Mouse (Mus musculus) Patski (cell line): ENCODE data around the gene Zswim4. TPM values are rescaled to one million over a fixed set of nuclear protein-coding genes. Genes with fewer than 3 reads are reported as not detected.

ENCODE experiments used
- ATAC-seq: fragments of 100-300 bp; one replicate; pipeline ENCODE4 v1.8.0; 2021
- CTCF ChIA-PET: fragments of 350-600 bp; sonication (Branson Sonifier 250); formaldehyde crosslinking; loops from one replicate; lab custom pipeline; 2022; ENCODE audit warnings: inconsistent platforms; lab: Charles Lee
- POLR2A ChIA-PET: fragments of 350-600 bp; sonication (Branson Sonifier 250); formaldehyde crosslinking; loops from one replicate; lab custom pipeline; 2022; ENCODE audit warnings: antibody characterized with exemption, inconsistent platforms; lab: Charles Lee
- DNase-seq: peaks from one replicate; pipeline ENCODE4 v3.0.0-alpha.2; 2011; ENCODE audit warnings: low read depth, low spot score
- H3K27me3 ChIP-seq: fragments of 371-371 bp; one replicate; pipeline ENCODE4 v1.5.1; 2021
- CTCF ChIP-seq: fragments of 100-300 bp; IDR thresholded peaks from one replicate; pipeline ENCODE4 v1.5.1; 2021
- in situ Hi-C: fragments of 300-500 bp; cut with MboI; formaldehyde crosslinking; loops from 3 replicates; pipeline ENCODE4 v1.11.1; 2018; ENCODE audit warnings: low pct_unique_long_range_greater_than_20kb, mixed read lengths
- polyA plus RNA-seq: library from polyadenylated mRNA; unstranded; gene quantifications from one replicate; pipeline ENCODE4 v1.2.3, GENCODE M21; 2021

Gene Zswim4
- polyA plus RNA-seq, 1 experiment from 2014 or later, result 22.4 TPM

DNA sequence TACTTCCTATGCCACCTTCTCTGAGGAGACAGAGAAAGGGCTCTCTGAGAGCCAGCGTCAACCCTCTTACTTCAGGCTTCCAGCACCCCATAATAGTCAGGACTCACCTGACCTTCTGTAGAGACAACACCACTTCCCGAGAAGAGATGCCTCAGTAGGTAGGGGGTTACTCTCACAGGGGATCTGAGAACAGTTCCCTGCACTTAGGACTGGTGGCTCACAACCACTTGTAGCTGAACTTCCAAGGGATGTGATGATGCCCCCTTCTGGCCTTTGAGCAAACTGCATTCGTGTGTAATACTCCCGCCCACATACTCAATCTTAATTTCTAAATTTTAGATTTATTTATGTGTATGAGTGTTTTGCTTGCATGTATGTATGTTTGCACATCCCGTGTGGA, 43.3 kb downstream of the Zswim4 start:
- in situ Hi-C loops, result no loop called here
- ChIA-PET CTCF (no interaction called here), POLR2A (interaction anchor here (1.3 kb wide), 1 partner anchor 9 kb away, joined by 3 read pairs; no protein-coding TSS in a partner anchor)
- DNase-seq (no peak), ATAC-seq (no peak)
- H3K27me3 ChIP-seq, result no peaks in the 10 kb centered on the region
- no peak for TF ChIP-seq CTCF

DNA sequence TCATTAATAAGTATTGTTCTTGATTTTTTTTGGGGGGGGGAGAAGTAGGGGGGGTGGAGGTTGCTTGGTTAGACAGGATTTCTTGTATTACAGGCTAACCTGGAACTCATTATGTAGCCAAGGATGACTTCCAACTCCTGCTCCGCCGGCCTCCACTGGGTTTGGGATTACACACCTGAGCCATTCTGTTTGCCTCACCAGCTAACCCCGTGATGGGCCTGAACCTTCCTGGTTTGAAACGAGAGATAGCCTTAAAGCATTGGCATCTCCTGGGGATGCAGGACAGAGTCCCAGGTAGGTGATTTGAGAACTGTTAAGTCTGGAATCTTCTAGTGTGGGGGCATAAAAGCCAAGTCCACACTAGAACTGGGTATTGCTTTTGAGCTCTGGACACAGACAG, 43.7 kb downstream of the Zswim4 start:
- ATAC-seq (no peak), DNase-seq (no peak)
- POLR2A ChIA-PET, result interaction anchor here (1.3 kb wide), 1 partner anchor 9 kb away, joined by 3 read pairs; no protein-coding TSS in a partner anchor
- CTCF ChIA-PET, result no interaction called here
- no peak for TF ChIP-seq CTCF
- in situ Hi-C loops, result no loop called here
- H3K27me3 ChIP-seq, result no peaks in the 10 kb centered on the region

- DNase-seq (no peak), ATAC-seq (peak; percentile 36)
- ChIA-PET CTCF (no interaction called here), POLR2A (interaction anchor here (0.8 to 1.0 kb wide), 2 partner anchors 15 to 17 kb away, joined by 3 read pairs; no protein-coding TSS in a partner anchor)
- no peaks in the 10 kb centered on the region for H3K27me3 ChIP-seq
- TF ChIP-seq CTCF, result no peak
- in situ Hi-C loops, result no loop called here
Observed at GRCm38 (mm10) chr8:84192555-84192954, 44.3 kb downstream of the Zswim4 start.

- CTCF ChIA-PET, result no interaction called here
- TF ChIP-seq CTCF, result no peak
- POLR2A ChIA-PET, result interaction anchor here (0.7 to 1.0 kb wide), 3 partner anchors 10 to 18 kb away, joined by 3 read pairs; no protein-coding TSS in a partner anchor
- no peak for DNase-seq
- no peaks in the 10 kb centered on the region for H3K27me3 ChIP-seq
- ATAC-seq, result peak; percentile 70
- in situ Hi-C loops, result no loop called here
Observed at GRCm38 (mm10) chr8:84192023-84192422, 44.8 kb downstream of the Zswim4 start.

DNA sequence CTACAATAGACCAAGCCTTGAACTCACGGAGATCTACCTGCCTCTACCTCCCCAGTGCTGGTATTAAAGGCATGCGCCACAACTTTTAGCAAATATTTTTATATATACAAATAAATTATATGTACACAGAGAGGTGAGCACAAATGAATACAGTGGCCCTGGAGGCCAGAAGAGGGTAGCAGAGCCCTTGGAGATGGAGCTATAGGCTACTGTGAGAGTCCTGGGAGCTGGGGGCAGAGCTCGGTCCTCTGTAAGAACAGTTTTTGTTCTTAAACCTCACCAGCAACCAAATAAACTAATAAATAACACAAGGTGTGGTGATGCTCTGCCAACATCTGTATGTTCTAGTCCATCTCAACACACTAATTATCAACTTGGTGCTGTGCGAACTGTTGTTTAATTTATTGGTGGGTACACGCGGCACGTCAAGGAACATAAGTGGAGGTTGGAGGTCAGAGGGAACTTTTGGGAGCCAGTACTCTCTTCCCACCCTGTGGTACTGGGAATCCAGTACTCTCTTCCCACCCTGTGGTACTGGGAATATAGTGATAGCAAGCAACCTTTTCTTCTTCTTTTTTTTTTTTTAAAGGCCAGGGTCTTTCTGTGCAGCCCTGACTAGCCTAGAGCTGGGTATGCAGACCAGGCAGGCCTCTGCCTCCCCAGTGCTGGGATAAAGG, 46.5 kb downstream of the Zswim4 start:
- TF ChIP-seq CTCF, result no peak
- ChIA-PET POLR2A (interaction anchor here (0.6 to 1.5 kb wide), 2 partner anchors 11 to 20 kb away, joined by 3 to 4 read pairs; no protein-coding TSS in a partner anchor), CTCF (interaction anchor here (0.6 to 1.9 kb wide), 6 partner anchors 16 to 165 kb away, joined by 3 to 5 read pairs (median 3); no protein-coding TSS in a partner anchor)
- DNase-seq, result no peak
- H3K27me3 ChIP-seq, result no peaks in the 10 kb centered on the region
- in situ Hi-C loops, result no loop called here
- ATAC-seq, result no peak

DNA sequence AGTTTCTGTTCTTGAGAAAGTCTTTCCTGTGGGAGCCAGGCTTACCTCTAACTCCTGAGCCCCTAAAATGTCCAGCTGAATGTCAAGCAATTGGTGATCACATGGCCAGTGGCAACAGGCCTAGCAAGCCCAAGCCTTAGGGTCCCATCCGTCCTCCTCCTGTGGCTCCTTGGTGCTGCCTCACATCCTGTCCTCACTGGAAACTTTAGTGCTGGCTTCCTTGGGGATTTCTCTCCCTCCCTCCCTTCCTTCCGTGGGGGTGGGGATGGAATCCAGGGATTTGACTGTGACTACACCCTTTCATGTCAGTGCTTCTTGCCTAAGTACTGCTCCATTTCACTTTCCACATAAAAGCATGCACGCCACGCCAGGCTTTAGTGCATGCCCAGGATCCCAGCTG, 47.3 kb downstream of the Zswim4 start:
- ChIA-PET POLR2A (interaction anchor here (1.5 kb wide), 1 partner anchor 12 kb away, joined by 4 read pairs; no protein-coding TSS in a partner anchor), CTCF (interaction anchor here (1.3 to 1.9 kb wide), 3 partner anchors 21 to 160 kb away, joined by 3 to 5 read pairs (median 3); no protein-coding TSS in a partner anchor)
- TF ChIP-seq CTCF, result no peak
- ATAC-seq (no peak), DNase-seq (no peak)
- in situ Hi-C loops, result loop anchor here (5.0 kb wide), 2 partner anchors 88 to 168 kb away; no protein-coding TSS in a partner anchor
- H3K27me3 ChIP-seq, result no peaks in the 10 kb centered on the region

GRCm38 (mm10) chr8:84188671-84189070, 48.2 kb downstream of the Zswim4 start:
- POLR2A ChIA-PET, result interaction anchor here (0.7 kb wide), 1 partner anchor 93 kb away, joined by 4 read pairs; no protein-coding TSS in a partner anchor
- in situ Hi-C loops, result loop anchor here (5.0 kb wide), 2 partner anchors 89 to 169 kb away; no protein-coding TSS in a partner anchor

DNA sequence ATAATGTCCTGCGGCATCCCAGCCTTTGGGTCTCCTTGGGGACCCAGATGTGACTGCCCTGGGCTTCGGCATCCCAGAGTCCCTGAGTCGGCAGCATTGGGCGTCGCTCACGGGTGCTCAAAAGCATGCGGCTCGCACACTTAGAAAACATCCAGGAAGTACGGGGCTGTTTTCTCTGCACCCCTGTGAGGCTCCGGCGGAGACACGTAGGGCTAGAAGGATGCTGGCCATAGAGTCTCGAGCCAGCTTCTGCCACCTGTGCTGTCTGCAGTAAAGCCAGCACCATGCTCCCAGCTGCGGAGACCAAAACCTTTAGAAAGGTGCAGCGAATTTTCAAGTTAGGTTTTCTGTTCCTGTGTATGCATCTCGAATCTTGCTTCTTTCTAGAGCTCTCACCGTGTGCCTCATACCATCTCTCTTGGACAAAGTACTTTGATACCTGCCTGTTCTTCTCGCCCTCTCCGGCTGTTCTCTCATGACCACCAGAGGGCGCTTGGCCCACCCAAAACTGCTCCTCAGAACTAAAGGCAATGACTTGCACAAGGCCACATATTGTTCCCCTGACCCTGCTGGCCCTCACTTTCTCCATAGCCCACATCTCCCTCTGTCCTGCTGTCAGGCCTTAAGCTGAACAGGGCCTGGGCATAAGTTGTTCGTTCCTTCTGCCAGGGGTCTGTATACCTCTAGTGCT, 49.6 kb downstream of the Zswim4 start:
- ATAC-seq (no peak), DNase-seq (no peak)
- in situ Hi-C loops, result loop anchor here (5.0 kb wide), 2 partner anchors 90 to 170 kb away; no protein-coding TSS in a partner anchor
- ChIA-PET POLR2A (interaction anchor here (0.6 to 2.0 kb wide), 4 partner anchors 15 to 243 kb away, joined by 4 to 11 read pairs (median 6); partner anchors contain the start of gene Mri1), CTCF (interaction anchor here (0.9 to 4.6 kb wide), 16 partner anchors 9 to 473 kb away, joined by 3 to 64 read pairs (median 3); no protein-coding TSS in a partner anchor)
- no peaks in the 10 kb centered on the region for H3K27me3 ChIP-seq
- TF ChIP-seq CTCF, result no peak

More at GRCm38 (mm10) chr8:84188671-84189070, 48.2 kb downstream of the Zswim4 start:
- no peak for TF ChIP-seq CTCF
- ATAC-seq (no peak), DNase-seq (no peak)
- no peaks in the 10 kb centered on the region for H3K27me3 ChIP-seq
- CTCF ChIA-PET, result interaction anchor here (1.0 to 4.6 kb wide), 4 partner anchors 13 to 149 kb away, joined by 3 to 64 read pairs (median 18); no protein-coding TSS in a partner anchor

DNA sequence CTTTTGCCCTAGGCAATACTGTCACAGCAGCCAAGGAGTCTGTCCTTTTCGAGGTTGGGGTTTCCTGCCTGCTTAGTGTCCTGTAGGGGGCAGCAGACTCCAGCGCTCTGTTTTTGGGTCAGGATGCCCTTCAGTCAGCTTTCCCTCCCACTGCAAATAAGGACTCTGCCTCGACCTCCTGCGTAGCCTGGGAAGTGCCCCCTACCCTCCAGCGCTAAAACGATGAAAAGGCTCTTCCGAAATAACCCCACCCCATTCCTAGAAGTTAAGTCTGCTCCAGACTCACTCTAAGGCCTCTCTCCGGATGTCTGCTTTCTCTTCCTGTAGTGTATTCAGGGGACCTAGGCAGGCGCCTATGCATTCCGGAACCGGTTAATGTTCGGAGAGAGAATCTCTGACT, 50.3 kb downstream of the Zswim4 start:
- ATAC-seq, result peak; percentile 28
- H3K27me3 ChIP-seq, result no peaks in the 10 kb centered on the region
- no peak for TF ChIP-seq CTCF
- no peak for DNase-seq
- ChIA-PET POLR2A (interaction anchor here (0.8 to 2.0 kb wide), 3 partner anchors 16 to 70 kb away, joined by 4 to 8 read pairs (median 4); partner anchors contain the start of gene Mri1), CTCF (interaction anchor here (0.9 to 4.6 kb wide), 14 partner anchors 9 to 474 kb away, joined by 3 to 64 read pairs (median 4); no protein-coding TSS in a partner anchor)
- in situ Hi-C loops, result loop anchor here (5.0 kb wide), 2 partner anchors 91 to 171 kb away; no protein-coding TSS in a partner anchor
